Mouse (Mus musculus) hindbrain, embryonic 11.5 days (tissue): ENCODE measurements around the gene Cog1. TPM values are rescaled to one million over a fixed set of nuclear protein-coding genes. Genes with fewer than 3 reads are reported as not detected.
A peak's percentile ranks its signal among the peaks of the same experiment; 100 is the strongest.

Experiments used
- ATAC-seq: fragments of 200-750 bp; cut with Nextera tagmentation; 2 replicates; pipeline ENCODE4 v1.8.0; 2017; ENCODE audit warnings: mild to moderate bottlenecking, moderate TSS enrichment, moderate library complexity; ENCODE audit not compliant: low FRiP score
- DNase-seq: peaks from one replicate; pipeline ENCODE4 v3.0.0-alpha.2; 2015; ENCODE audit warnings: low spot score
- H3K27ac ChIP-seq: fragments of 300-500 bp; sonication (generic); 2 replicates; pipeline ENCODE4 v1.5.1; 2014; ENCODE audit warnings: mild to moderate bottlenecking, low read depth, low read length
- H3K27me3 ChIP-seq: fragments of 300-500 bp; sonication (generic); 2 replicates; pipeline ENCODE4 v1.6.1; 2014; ENCODE audit warnings: mild to moderate bottlenecking, low read length, moderate library complexity, mixed read lengths; ENCODE audit not compliant: control insufficient read depth, insufficient read depth
- H3K36me3 ChIP-seq: fragments of 300-500 bp; sonication (generic); 2 replicates; pipeline ENCODE4 v1.6.1; 2014; ENCODE audit warnings: mild to moderate bottlenecking, low read length, moderate library complexity, mixed read lengths; ENCODE audit not compliant: control insufficient read depth, insufficient read depth
- H3K4me1 ChIP-seq: fragments of 300-500 bp; sonication (generic); replicated peaks from 2 replicates; pipeline ENCODE4 v1.6.1; 2014; ENCODE audit warnings: low read length, mixed read lengths; ENCODE audit not compliant: control insufficient read depth, insufficient read depth
- H3K4me2 ChIP-seq: fragments of 300-500 bp; sonication (generic); replicated peaks from 2 replicates; pipeline ENCODE4 v1.6.1; 2014; ENCODE audit warnings: mild to moderate bottlenecking, low read depth, low read length
- H3K4me3 ChIP-seq: fragments of 300-500 bp; sonication (generic); 2 replicates; pipeline ENCODE4 v1.5.1; 2014; ENCODE audit warnings: low read depth, low read length
- H3K9ac ChIP-seq: fragments of 300-500 bp; sonication (generic); 2 replicates; pipeline ENCODE4 v1.6.1; 2014; ENCODE audit warnings: low read depth, low read length
- H3K9me3 ChIP-seq: fragments of 300-500 bp; sonication (generic); 2 replicates; pipeline ENCODE4 v1.6.1; 2016; ENCODE audit warnings: low read length; ENCODE audit not compliant: control insufficient read depth
- WGBS: fragments of 180-500 bp; shearing (Covaris S2); extraction: QIAGEN DNeasy Blood & Tissue Kit; methylation state at CpG from one replicate; pipeline ENCODE4 v1.1.7; 2014; 5-methylcytosine and 5-hydroxymethylcytosine counted together
- polyA plus RNA-seq: library from polyadenylated mRNA; unstranded; fragments of >200 nt; fragmentation: Nextera tagmentation; extraction: Ambion mirVana; gene quantifications from 2 replicates; pipeline ENCODE4 v1.2.1, GENCODE M21; 2014

The Cog1 gene
- polyA plus RNA-seq, 1 experiment from 2014 or later = 37.6 TPM

GRCm38 (mm10) chr11:113622028-113622427 lies 26.9 kb upstream of the Cog1 start:
- peaks cover 13% of the 10 kb centered on the region for H3K27me3 ChIP-seq
- H3K4me3 ChIP-seq = no peak overlapping the region
- DNase-seq (no peak), ATAC-seq (no peak)
- no peak overlapping the region for H3K9ac ChIP-seq
- no peaks in the 10 kb centered on the region for H3K9me3 ChIP-seq
- 88% methylated on average over 4 of the region's 4 CpGs for WGBS
- H3K4me1 ChIP-seq = peaks cover 11% of the 10 kb centered on the region
- H3K27ac ChIP-seq = no peak overlapping the region
- no peak overlapping the region for H3K4me2 ChIP-seq
- H3K36me3 ChIP-seq = no peaks in the 10 kb centered on the region

DNA sequence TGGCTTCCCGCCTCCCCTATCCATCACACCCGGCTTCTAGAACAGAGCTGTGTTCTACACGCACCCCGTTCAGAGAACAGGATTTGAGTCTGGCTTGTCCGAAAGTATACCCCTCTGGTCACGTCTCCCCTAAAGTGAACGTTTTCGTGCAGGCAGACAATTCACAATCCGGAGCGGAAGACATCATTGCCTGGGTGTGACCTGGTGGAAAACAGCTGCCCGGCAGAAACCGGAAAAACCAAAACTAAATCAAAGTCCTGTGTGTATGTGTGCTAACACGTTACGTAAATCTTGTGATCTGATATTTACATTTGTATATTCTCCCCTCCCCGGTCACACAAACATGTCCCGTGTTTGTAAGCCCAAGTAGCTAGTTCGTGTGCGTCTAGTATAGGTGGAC lies 23.5 kb upstream of the Cog1 start:
- Histone ChIP-seq H3K4me1 (peaks cover 4% of the 10 kb centered on the region; the same call in 1 of the 2 replicates), H3K36me3 (no peaks in the 10 kb centered on the region), H3K27me3 (peaks cover 4% of the 10 kb centered on the region), H3K4me2 (no peak overlapping the region), H3K27ac (no peak overlapping the region), H3K9ac (no peak overlapping the region), H3K4me3 (no peak overlapping the region), H3K9me3 (no peaks in the 10 kb centered on the region)
- ATAC-seq (no peak), DNase-seq (no peak)
- 94% methylated on average over 18 of the region's 18 CpGs for WGBS

DNA sequence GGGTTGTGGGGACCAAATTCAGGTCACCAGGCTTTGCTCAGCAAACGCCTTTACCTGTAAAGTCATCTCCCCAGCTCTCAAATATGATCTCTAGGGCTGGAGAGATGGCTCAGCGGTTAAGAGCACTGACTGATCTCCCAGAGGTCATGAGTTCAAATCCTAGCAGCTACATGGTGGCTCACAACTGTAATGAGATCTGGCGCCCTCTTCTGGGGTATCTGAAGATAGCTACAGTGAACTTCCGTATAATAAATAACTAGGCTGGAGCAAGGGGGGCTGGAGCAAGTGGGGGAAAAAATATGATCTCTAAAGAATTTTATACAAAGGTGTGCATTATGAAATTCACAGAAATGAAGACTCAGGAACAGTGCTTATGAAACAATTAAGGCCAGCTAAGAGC lies 21.2 kb upstream of the Cog1 start:
- Histone ChIP-seq H3K36me3 (no peaks in the 10 kb centered on the region), H3K27me3 (no peaks in the 10 kb centered on the region), H3K9ac (no peak overlapping the region), H3K4me1 (no peaks in the 10 kb centered on the region), H3K27ac (no peak overlapping the region), H3K4me3 (no peak overlapping the region), H3K9me3 (no peaks in the 10 kb centered on the region), H3K4me2 (no peak overlapping the region)
- ATAC-seq (no peak), DNase-seq (peak; percentile 47)
- WGBS = 55% methylated on average over 4 of the region's 4 CpGs

- H3K4me1 ChIP-seq = no peaks in the 10 kb centered on the region
- H3K27me3 ChIP-seq = no peaks in the 10 kb centered on the region
- no peaks in the 10 kb centered on the region for H3K9me3 ChIP-seq
- DNase-seq (no peak), ATAC-seq (no peak)
- H3K27ac ChIP-seq = no peak overlapping the region
- H3K9ac ChIP-seq = no peak overlapping the region
- no peak overlapping the region for H3K4me3 ChIP-seq
- no peaks in the 10 kb centered on the region for H3K36me3 ChIP-seq
- H3K4me2 ChIP-seq = no peak overlapping the region
- 61% methylated on average over 7 of the region's 7 CpGs for WGBS
These were observed 18.3 kb upstream of the Cog1 start for GRCm38 (mm10) chr11:113630642-113631041.

DNA sequence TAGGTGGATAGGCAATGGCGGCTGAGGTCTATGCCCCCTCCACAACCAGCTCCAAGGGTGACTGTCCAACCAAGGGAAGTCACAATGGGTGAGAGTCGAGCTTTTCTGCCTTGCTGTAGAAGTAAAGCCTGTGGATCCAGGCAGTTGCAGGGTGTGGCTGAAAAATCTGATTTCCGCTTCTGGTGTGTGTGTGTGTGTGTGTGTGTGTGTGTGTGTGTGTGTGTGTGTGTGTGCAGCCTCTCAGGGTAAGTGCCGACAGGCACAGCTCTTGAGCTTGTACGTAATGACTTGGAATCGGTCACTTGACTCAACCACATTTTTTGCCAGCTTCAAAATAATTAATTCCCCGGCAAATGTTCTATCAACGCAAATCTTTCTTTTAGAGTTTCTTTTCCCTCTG lies 17.7 kb upstream of the Cog1 start:
- Histone ChIP-seq H3K9me3 (no peaks in the 10 kb centered on the region), H3K4me3 (no peak overlapping the region), H3K9ac (no peak overlapping the region), H3K36me3 (no peaks in the 10 kb centered on the region), H3K4me2 (no peak overlapping the region), H3K27me3 (no peaks in the 10 kb centered on the region), H3K4me1 (no peaks in the 10 kb centered on the region), H3K27ac (no peak overlapping the region)
- no peak for DNase-seq
- 87% methylated on average over 8 of the region's 8 CpGs for WGBS
- ATAC-seq = no peak

DNA sequence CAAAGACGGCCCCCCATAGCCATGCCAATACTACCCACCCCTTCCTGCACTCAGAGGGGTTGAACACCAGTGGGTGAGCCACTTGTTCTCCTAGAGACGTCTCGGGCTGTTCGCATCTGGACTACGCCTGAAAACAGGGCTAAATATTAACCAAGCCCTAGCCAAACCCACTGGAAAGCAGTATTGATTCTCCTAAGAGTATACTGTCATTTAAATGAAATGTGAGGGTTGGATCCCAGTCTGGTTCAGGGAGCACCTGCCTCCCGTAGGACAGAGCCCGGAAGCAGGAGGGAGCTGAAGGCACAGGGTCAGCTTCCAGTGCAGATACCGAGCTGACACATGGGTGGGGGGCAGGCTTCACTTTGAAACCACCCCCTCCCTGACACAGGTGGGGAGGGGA lies 17.1 kb upstream of the Cog1 start:
- H3K9ac ChIP-seq = no peak overlapping the region
- H3K36me3 ChIP-seq = no peaks in the 10 kb centered on the region
- DNase-seq = no peak
- WGBS = 64% methylated on average over 8 of the region's 8 CpGs
- no peaks in the 10 kb centered on the region for H3K9me3 ChIP-seq
- no peaks in the 10 kb centered on the region for H3K27me3 ChIP-seq
- no peak for ATAC-seq
- no peak overlapping the region for H3K27ac ChIP-seq
- H3K4me1 ChIP-seq = no peaks in the 10 kb centered on the region
- no peak overlapping the region for H3K4me2 ChIP-seq
- no peak overlapping the region for H3K4me3 ChIP-seq

DNA sequence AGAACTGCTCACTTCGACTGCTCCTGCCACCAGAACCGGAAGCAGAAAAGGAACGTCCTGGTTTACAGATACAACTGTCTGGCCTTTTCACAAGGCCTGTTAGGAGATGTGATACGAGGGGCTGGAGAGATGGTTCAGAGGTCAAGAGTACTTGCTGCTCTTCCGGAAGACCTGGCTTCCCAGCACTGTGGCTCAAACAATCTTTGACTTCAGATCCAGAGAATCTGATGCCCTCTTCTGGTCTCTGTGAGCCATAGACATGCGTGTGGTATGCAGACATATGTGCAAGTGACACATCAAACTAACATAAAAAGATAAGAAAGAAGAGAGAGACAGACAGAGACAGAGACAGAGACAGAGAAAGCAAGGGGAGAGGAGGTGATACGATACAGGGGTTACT lies 16.7 kb upstream of the Cog1 start:
- no peaks in the 10 kb centered on the region for H3K4me1 ChIP-seq
- H3K27me3 ChIP-seq = no peaks in the 10 kb centered on the region
- no peak for ATAC-seq
- H3K4me3 ChIP-seq = no peak overlapping the region
- no peaks in the 10 kb centered on the region for H3K36me3 ChIP-seq
- DNase-seq = no peak
- H3K9ac ChIP-seq = no peak overlapping the region
- H3K4me2 ChIP-seq = no peak overlapping the region
- H3K9me3 ChIP-seq = no peaks in the 10 kb centered on the region
- WGBS = 77% methylated on average over 7 of the region's 7 CpGs
- no peak overlapping the region for H3K27ac ChIP-seq

- WGBS = 93% methylated on average over 5 of the region's 5 CpGs
These were observed 15.6 kb upstream of the Cog1 start for GRCm38 (mm10) chr11:113633398-113633797.

DNA sequence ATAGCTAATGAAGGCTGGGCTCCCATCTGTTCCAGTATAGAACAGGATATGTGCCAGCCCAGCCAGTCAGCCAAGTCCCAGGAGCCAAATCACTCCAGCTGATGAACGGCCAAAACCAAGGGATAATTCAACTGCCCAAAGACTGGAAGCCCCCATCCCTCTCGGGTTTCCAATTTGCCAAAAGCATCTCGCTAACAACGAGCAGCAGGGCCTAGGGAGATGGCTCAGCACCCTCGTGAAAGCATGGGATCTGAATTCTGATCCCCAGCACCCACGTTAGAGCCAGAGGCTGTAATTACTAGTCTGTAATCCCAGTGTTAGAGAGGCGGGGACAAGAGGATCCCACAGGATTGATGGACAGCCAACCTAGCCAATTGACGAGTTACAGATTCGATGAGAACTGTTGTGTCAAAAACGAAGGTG lies 14.3 kb upstream of the Cog1 start:
- Histone ChIP-seq H3K4me2 (no peak overlapping the region), H3K9ac (no peak overlapping the region), H3K4me3 (no peak overlapping the region), H3K27ac (no peak overlapping the region), H3K36me3 (no peaks in the 10 kb centered on the region), H3K27me3 (no peaks in the 10 kb centered on the region), H3K9me3 (no peaks in the 10 kb centered on the region), H3K4me1 (no peaks in the 10 kb centered on the region)
- ATAC-seq = no peak
- no peak for DNase-seq
- WGBS = 70% methylated on average over 10 of the region's 10 CpGs

More at GRCm38 (mm10) chr11:113633398-113633797, 15.6 kb upstream of the Cog1 start:
- H3K9me3 ChIP-seq = no peaks in the 10 kb centered on the region
- H3K9ac ChIP-seq = no peak overlapping the region
- no peaks in the 10 kb centered on the region for H3K27me3 ChIP-seq
- H3K4me1 ChIP-seq = no peaks in the 10 kb centered on the region
- no peak overlapping the region for H3K4me3 ChIP-seq
- ATAC-seq (no peak), DNase-seq (no peak)
- H3K36me3 ChIP-seq = no peaks in the 10 kb centered on the region
- H3K4me2 ChIP-seq = no peak overlapping the region
- H3K27ac ChIP-seq = no peak overlapping the region
